Mouse (Mus musculus) heart, postnatal 0 days (tissue): ENCODE results near the gene Pik3r6. TPM values are rescaled to one million over a fixed set of nuclear protein-coding genes. Genes with fewer than 3 reads are reported as not detected.

Experiments used
- ATAC-seq: fragments of 200-750 bp; cut with Nextera tagmentation; 2 replicates; pipeline ENCODE4 v1.8.0; 2017; ENCODE audit warnings: low read depth, moderate number of reproducible peaks, moderate library complexity; ENCODE audit not compliant: insufficient read depth
- DNase-seq: peaks from one replicate; pipeline ENCODE4 v3.0.0-alpha.2; 2016; ENCODE audit warnings: low spot score
- H3K27ac ChIP-seq: fragments of 300-500 bp; sonication (generic); 2 replicates; pipeline ENCODE4 v1.5.1; 2014; ENCODE audit warnings: low read depth, mild to moderate bottlenecking
- H3K27me3 ChIP-seq: fragments of 300-500 bp; sonication (generic); 2 replicates; pipeline ENCODE4 v1.6.1; 2014; ENCODE audit warnings: low read length, mixed read lengths; ENCODE audit not compliant: control insufficient read depth, insufficient read depth
- H3K36me3 ChIP-seq: fragments of 300-500 bp; sonication (generic); replicated peaks from 2 replicates; pipeline ENCODE4 v1.6.1; 2014; ENCODE audit warnings: low read length, mixed read lengths; ENCODE audit not compliant: control insufficient read depth, insufficient read depth
- H3K4me1 ChIP-seq: fragments of 300-500 bp; sonication (generic); 2 replicates; pipeline ENCODE4 v1.6.1; 2014; ENCODE audit warnings: antibody characterized with exemption; ENCODE audit not compliant: control insufficient read depth, insufficient read depth
- H3K4me2 ChIP-seq: fragments of 300-500 bp; sonication (generic); 2 replicates; pipeline ENCODE4 v1.6.1; 2014; ENCODE audit warnings: low read depth, mild to moderate bottlenecking, low read length, moderate library complexity
- H3K4me3 ChIP-seq: fragments of 300-500 bp; sonication (generic); 2 replicates; pipeline ENCODE4 v1.5.1; 2014; ENCODE audit warnings: low read depth, low read length
- H3K9ac ChIP-seq: fragments of 300-500 bp; sonication (generic); replicated peaks from 2 replicates; pipeline ENCODE4 v1.6.1; 2014; ENCODE audit warnings: low read depth, low read length, mixed read lengths
- H3K9me3 ChIP-seq: fragments of 300-500 bp; sonication (generic); replicated peaks from 2 replicates; pipeline ENCODE4 v1.6.1; 2016; ENCODE audit warnings: low read length; ENCODE audit not compliant: control insufficient read depth
- CTCF ChIP-seq: IDR thresholded peaks from 2 replicates; pipeline ENCODE4 v1.5.1; 2016; ENCODE audit warnings: antibody characterized with exemption, control low read depth, low read depth
- EP300 ChIP-seq: IDR thresholded peaks from 2 replicates; pipeline ENCODE4 v1.6.1; 2016; ENCODE audit warnings: antibody characterized with exemption, low read depth
- WGBS: fragments of 180-500 bp; shearing (Covaris S2); extraction: QIAGEN DNeasy Blood & Tissue Kit; methylation state at CpG from one replicate; pipeline ENCODE4 v1.1.7; 2014; 5-methylcytosine and 5-hydroxymethylcytosine counted together
- polyA plus RNA-seq: library from polyadenylated mRNA; unstranded; fragments of >200 nt; fragmentation: Nextera tagmentation; extraction: Ambion mirVana; gene quantifications from 2 replicates; pipeline ENCODE4 v1.2.1, GENCODE M21; 2015
- total RNA-seq: library from RNA; depleted of rRNA; stranded (reverse); fragments of >200 nt; gene quantifications from 2 replicates; pipeline ENCODE4 v1.2.3, GENCODE M21; 2014; ENCODE audit warnings: low replicate concordance

The Pik3r6 gene
- total and polyA plus RNA-seq, 2 experiments from 2014 or later: 5.0 to 8.8 TPM

- H3K36me3 ChIP-seq: no peaks in the 10 kb centered on the region
- ATAC-seq: no peak
- H3K4me3 ChIP-seq: no peak overlapping the region
- H3K9me3 ChIP-seq: no peaks in the 10 kb centered on the region
- no peak for TF ChIP-seq EP300
- TF ChIP-seq CTCF: no peak
- no peak overlapping the region for H3K4me2 ChIP-seq
- peaks cover 21% of the 10 kb centered on the region for H3K4me1 ChIP-seq
- H3K9ac ChIP-seq: no peak overlapping the region
- no peak for DNase-seq
- H3K27me3 ChIP-seq: no peaks in the 10 kb centered on the region
- H3K27ac ChIP-seq: no peak overlapping the region
Measured at GRCm38 (mm10) chr11:68482001-68482400, 20.8 kb upstream of the Pik3r6 start.

- DNase-seq (no peak), ATAC-seq (no peak)
- no peaks in the 10 kb centered on the region for H3K36me3 ChIP-seq
- no peak overlapping the region for H3K9ac ChIP-seq
- TF ChIP-seq CTCF (no peak), EP300 (no peak)
- no peak overlapping the region for H3K4me2 ChIP-seq
- peaks cover 13% of the 10 kb centered on the region; the same call in 1 of the 2 replicates for H3K4me1 ChIP-seq
- H3K9me3 ChIP-seq: no peaks in the 10 kb centered on the region
- H3K4me3 ChIP-seq: no peak overlapping the region
- H3K27ac ChIP-seq: no peak overlapping the region
- no peaks in the 10 kb centered on the region for H3K27me3 ChIP-seq
- 44% methylated on average over 6 of the region's 6 CpGs for WGBS
Measured at GRCm38 (mm10) chr11:68483213-68483612, 19.6 kb upstream of the Pik3r6 start.

GRCm38 (mm10) chr11:68484431-68484830, 18.4 kb upstream of the Pik3r6 start:
- peaks cover 7% of the 10 kb centered on the region; the same call in 1 of the 2 replicates for H3K4me1 ChIP-seq
- 40% methylated on average over 3 of the region's 3 CpGs for WGBS
- H3K9me3 ChIP-seq: no peaks in the 10 kb centered on the region
- H3K27me3 ChIP-seq: no peaks in the 10 kb centered on the region
- no peak overlapping the region for H3K9ac ChIP-seq
- peak; percentile 34; the same call in 1 of the 2 replicates for ATAC-seq
- TF ChIP-seq CTCF (no peak), EP300 (no peak)
- H3K4me2 ChIP-seq: no peak overlapping the region
- no peaks in the 10 kb centered on the region for H3K36me3 ChIP-seq
- H3K27ac ChIP-seq: peak overlapping the region; percentile 18; the same call in 1 of the 2 replicates
- no peak overlapping the region for H3K4me3 ChIP-seq
- no peak for DNase-seq

- H3K27me3 ChIP-seq: no peaks in the 10 kb centered on the region
- peaks cover 7% of the 10 kb centered on the region; the same call in 1 of the 2 replicates for H3K4me1 ChIP-seq
- no peak overlapping the region for H3K9ac ChIP-seq
- DNase-seq (peak; percentile 88), ATAC-seq (peak; percentile 52)
- no peaks in the 10 kb centered on the region for H3K36me3 ChIP-seq
- 23% methylated on average over 8 of the region's 8 CpGs for WGBS
- H3K4me2 ChIP-seq: no peak overlapping the region
- no peak overlapping the region for H3K4me3 ChIP-seq
- H3K27ac ChIP-seq: no peak overlapping the region
- no peak for TF ChIP-seq EP300
- TF ChIP-seq CTCF: peak; percentile 92
- H3K9me3 ChIP-seq: no peaks in the 10 kb centered on the region
Measured at GRCm38 (mm10) chr11:68485206-68485942, 17.4 kb upstream of the Pik3r6 start.

- no peaks in the 10 kb centered on the region for H3K36me3 ChIP-seq
- 86% methylated on average over 3 of the region's 3 CpGs for WGBS
Measured at GRCm38 (mm10) chr11:68486093-68486492, 16.7 kb upstream of the Pik3r6 start.

GRCm38 (mm10) chr11:68487720-68488119, 15.1 kb upstream of the Pik3r6 start:
- WGBS: 80% methylated on average over 10 of the region's 10 CpGs
- no peak overlapping the region for H3K4me3 ChIP-seq
- H3K9me3 ChIP-seq: no peaks in the 10 kb centered on the region
- DNase-seq (no peak), ATAC-seq (no peak)
- no peaks in the 10 kb centered on the region for H3K27me3 ChIP-seq
- H3K4me1 ChIP-seq: peaks cover 7% of the 10 kb centered on the region
- TF ChIP-seq CTCF: no peak
- no peak for TF ChIP-seq EP300
- H3K4me2 ChIP-seq: no peak overlapping the region
- no peak overlapping the region for H3K27ac ChIP-seq
- H3K9ac ChIP-seq: no peak overlapping the region
- H3K36me3 ChIP-seq: no peaks in the 10 kb centered on the region

More at GRCm38 (mm10) chr11:68486093-68486492, 16.7 kb upstream of the Pik3r6 start:
- TF ChIP-seq EP300 (no peak), CTCF (peak; percentile 38)
- Histone ChIP-seq H3K4me2 (no peak overlapping the region), H3K9ac (no peak overlapping the region), H3K27me3 (no peaks in the 10 kb centered on the region), H3K4me3 (no peak overlapping the region), H3K9me3 (no peaks in the 10 kb centered on the region), H3K4me1 (peaks cover 7% of the 10 kb centered on the region; the same call in 1 of the 2 replicates), H3K27ac (no peak overlapping the region)
- ATAC-seq (no peak), DNase-seq (no peak)
